Mouse (Mus musculus): Measurements from ENCODE around the gene Elf5.

The Elf5 gene

DNA sequence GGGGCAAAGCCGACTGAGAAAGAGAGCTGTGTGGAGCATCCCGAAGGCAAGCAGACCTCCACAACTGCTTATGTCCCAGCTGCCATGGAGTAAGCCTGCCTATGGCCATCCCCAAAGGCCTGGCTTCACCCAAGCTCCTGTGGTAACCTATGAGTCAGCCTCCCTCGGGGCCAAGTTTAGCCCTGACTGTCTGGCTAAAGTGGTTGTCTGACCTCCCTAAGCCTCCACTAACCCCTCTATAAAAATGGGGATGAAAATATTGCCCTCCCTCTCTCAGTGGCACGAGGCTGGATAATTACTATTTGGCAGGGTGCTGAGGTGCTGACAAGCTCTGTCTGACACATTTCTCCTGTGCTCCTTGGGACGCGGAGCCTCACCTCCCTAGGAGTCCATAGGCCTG lies at the start of gene Elf5:
Elf5 (plus strand) TSS at position 341 of the 400 bp plus-strand sequence.
- no peak for DNase-seq

DNA sequence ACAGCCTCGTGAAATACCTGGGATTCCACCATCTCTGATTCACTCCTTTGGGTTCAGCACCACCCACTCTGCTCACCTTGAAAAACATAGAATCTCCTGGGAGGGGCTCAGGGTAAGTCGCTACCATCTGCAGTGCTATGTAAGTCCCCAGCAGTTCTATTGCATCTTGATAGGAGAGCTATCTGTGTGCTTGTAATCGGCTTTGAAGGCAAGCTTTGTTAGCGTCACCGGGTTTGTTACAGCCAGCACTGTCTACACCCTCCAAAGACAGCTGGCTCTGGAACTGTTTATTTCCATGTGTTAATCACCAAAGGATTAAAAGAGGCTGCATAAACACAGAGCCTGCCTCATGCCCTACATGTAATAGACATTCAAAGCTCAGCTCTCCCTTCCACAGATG lies 38.9 kb upstream of the Elf5 start:
- DNase-seq: no peak

DNA sequence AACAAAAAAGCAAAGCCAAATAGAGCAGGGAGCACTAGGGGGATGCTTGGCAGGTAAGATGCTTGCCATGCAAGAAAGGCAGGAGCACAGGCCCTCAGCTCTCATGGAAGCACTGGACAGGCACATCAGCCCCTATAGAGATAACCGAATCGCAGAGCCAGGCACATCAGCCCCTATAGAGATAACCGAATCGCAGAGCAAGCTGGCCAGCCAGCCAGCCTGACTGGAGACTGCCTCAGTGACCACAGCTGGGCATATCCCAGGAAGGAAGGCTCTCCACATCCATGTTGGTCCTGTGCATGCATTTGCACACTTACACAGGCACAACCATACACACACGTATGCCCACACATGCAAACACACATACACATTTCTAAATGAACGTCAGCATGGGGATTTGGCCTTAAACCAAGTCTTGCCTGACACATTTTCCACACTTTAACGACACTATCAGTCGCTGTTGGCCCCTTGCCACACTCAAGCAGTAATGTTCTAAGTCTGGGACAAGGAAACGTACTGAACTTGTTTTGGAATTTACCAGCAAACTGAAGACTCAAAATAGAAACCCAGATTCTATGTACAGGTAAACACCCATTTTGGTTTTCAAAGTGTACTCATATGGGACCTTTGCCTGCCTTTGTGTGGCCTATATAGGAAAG lies 31.9 kb upstream of the Elf5 start:
- peak; percentile 42 for DNase-seq

DNA sequence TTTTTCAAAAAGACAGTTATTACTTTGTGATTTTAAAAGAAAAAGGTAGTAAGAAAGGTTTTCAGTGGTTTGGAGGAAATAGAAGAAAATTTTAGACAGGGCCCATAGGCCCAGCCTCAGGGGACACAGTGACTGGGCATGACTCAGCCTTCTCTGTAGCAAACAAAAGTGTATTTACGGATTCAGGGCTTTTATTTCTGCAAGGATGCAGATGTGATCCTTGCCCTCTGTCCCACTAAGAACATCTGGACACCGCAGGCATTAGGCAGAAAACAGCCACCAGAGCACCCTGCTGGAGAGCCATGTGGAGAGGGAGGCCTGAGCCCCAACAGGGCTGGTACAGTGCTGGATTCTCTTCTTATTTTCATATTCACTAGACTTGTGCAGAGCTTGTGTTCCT lies 29.3 kb upstream of the Elf5 start:
- DNase-seq: no peak

DNA sequence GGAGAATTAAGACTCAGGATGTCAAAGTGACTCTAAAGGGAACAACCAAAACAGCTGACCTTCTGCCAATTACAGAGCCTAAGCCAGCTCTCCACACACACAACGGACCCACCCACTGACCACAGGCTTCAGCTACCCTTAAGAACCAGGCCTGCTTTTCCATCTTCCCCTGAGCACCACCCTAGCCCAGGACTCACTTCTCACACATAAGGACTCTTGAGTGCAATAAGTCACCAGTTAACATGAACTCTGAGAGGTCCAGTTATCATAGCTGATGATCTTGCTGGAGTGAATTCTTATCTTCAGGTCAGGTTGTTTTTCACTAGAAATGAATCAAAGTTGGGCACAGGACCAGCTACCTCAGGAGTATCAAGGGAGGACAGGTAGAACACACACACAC lies 23.6 kb upstream of the Elf5 start:
- DNase-seq: no peak

DNA sequence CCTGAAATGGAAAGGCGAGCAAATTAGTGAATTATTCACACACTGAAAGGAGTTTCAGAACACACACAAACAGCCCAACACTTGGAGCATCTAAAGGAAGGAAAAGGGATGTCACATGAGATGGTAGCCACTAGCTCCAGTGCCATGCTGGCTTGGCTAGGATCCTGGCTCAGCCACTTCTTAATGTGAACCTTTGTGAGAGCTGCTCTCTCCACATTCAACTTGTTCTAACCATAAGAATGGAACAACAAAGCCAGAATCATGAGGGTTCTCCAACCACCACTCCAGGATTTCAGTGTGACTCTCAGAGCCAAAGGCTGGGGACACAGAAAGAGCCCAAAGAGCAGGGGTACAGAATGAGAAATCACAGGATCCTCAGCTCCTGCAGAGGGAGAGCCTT lies 23.2 kb upstream of the Elf5 start:
- DNase-seq: no peak

DNA sequence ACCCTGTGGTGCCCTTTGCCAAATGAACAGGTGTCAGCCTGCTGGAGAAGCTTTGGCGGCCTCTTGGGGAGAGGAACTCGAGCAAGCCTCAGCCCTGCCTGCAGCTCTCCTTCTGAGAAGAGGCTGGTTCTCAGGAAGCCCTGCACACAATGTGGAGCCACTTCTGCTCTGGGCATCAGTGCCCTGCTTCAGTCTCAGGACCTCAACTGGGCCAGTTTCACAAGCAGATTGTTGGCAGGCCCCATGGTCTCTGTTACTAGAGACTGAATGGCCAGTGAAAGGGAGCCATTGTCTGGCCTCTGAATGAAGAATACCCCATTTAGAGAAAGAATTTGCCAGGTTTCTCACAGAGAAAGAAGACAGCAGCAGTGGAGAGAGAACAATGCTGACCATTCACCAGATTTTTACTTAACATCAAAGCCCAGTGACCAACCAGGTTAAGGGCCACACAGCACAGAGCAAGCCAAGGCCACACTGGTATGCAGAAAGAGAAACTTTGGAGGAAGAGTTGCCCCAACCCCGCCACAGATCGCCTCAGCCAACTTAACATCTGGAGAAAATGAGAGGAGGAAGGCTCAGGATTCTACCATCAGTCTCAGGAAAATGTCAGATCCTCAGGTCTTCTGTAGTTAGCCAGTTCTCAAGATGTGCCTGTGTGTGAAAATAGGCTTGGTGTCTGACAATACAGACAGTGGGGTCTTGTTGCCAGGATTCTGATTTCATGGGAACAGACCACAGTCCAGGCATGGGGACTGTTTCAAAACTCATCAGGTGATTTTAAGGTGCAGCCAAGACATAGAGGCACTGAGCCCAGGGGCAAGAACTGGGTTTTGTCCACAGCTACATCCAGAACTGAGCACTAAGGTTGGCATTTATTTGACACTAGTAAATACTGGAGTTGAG lies 21.2 kb upstream of the Elf5 start:
- no peak for DNase-seq

DNA sequence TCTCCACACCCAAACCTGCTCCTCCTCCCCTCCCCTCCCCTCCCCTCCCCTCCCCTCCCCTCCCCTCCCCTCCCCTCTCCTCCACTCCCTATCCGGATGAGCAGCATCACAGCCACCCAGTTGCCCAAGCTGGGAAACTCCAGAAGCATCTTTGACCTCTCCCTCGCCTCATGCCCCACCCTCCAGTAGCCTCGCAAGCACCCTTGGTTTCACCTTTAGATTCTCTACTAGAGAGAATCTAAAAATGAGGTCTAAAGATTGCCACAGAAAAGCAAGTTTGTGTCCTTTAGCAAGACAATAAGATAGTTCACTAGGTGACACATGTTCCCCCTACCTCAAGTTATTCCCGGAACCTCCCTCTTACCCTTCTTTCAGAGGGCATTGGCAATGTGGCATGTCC lies 19.9 kb upstream of the Elf5 start:
- no peak for DNase-seq

DNA sequence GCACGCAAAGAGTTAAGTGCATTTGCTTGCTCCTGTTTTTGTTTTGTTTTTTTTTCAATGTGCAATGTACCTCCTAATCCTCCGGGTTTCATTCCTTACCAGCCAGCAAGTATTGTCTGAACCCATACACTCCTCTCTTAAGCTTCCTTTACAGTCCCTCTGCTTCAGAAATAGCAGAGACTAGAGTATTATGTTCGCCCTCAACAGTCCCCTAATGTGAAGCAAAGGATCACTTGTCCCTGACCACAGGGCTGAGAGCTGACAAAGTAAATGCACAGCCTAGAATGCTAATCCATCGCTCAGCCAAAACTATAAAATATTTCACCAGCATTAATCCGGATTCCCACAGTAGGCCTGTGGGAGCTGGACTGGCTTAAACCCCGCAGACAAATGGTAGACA lies 13.4 kb upstream of the Elf5 start:
- no peak for DNase-seq

DNA sequence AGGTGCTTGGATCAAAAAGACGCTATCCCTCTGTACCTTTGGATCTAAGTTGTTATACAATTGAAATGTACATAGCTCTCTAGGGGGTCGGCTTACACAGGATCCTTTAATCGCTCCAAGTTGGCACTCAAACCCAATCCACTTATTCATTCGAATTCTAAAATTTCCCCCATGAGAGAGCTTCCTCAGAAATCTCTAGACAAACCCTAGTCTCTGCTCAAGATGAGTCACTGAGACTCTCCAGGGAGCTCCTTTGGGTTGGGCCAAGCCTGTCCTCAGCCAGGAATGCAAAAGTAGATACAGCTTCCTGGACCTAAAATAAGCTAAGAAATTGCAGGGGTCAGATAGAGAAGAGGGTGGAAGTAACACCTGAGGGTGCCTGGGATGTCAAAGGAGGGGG lies 10.8 kb upstream of the Elf5 start:
- DNase-seq: no peak

DNA sequence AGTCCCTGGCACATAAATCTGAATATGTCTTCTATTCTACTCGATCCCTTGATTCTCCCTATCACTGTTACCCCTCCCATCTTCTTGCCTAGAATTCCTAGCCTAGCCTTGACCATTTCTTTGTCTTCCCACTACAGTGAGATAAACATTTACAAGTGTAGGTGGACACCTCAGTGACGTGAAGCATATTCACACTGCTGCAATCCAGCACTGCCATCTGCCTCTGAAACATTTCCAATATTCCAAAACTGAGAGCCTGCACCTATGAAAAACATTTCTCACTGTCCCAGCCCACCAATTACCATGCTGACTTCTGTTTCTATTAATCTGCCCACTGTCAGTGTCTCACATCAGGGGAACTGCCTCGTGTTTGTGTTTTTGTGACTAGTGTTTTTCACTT lies 5.2 kb upstream of the Elf5 start:
- DNase-seq: no peak

DNA sequence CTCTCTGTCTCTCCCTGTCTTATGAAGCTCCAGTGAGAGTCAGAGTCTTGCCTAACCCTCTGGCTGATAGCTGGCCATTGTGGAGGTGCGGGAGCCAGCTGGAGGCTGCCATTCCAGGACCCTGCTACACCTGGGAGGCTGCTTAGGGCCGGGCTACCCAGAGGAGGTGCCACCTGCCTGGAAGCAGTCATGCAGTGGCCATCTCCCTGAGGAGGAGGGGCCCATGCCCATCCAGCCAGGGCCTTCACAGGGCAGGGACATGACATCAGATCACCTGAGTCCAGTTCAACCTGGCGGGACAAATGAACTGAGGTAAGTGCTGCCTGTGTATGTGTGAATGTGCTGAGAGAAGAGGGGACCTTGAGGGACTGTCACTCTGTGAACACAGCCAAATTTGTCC lies 328 bp downstream of the Elf5 start:
- DNase-seq: no peak

DNA sequence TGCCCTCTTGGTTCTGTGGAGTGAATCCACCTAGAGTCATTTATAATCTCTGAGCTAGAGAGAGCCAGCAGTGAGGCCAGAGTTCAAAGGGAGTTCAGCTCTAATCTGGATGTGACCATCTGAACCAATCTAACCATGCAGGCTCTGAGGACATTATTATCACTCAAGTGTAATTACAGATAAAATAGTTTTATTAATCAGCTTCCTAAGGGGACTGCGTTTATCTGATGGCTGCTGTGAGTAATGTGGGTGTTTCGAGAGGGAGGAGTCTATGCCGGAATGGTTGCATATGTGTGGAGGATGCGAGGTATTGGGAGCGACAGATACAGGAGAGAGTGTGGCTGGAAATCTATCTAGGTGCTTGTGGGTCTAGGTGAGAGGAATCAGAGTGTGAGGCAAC lies 1.9 kb downstream of the Elf5 start:
- DNase-seq: no peak

DNA sequence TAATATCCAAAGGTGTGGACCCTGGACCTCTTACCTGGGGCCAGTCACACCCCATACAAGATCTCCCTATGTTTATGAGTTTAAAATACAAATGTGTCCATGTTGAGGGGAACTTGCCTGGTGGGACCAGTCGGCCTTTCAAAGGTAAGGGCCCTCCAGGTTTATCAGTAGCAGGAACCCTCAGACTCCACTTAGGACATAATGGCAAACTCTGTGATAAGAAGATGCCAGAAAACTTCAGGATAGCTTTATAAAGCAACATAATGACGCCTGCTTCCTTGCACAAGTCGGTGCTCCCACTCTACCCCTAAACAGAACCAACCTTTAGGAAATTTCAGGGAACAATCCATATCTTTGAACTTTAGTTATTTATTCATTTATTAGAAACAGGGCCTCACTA lies 4.3 kb downstream of the Elf5 start:
- no peak for DNase-seq

DNA sequence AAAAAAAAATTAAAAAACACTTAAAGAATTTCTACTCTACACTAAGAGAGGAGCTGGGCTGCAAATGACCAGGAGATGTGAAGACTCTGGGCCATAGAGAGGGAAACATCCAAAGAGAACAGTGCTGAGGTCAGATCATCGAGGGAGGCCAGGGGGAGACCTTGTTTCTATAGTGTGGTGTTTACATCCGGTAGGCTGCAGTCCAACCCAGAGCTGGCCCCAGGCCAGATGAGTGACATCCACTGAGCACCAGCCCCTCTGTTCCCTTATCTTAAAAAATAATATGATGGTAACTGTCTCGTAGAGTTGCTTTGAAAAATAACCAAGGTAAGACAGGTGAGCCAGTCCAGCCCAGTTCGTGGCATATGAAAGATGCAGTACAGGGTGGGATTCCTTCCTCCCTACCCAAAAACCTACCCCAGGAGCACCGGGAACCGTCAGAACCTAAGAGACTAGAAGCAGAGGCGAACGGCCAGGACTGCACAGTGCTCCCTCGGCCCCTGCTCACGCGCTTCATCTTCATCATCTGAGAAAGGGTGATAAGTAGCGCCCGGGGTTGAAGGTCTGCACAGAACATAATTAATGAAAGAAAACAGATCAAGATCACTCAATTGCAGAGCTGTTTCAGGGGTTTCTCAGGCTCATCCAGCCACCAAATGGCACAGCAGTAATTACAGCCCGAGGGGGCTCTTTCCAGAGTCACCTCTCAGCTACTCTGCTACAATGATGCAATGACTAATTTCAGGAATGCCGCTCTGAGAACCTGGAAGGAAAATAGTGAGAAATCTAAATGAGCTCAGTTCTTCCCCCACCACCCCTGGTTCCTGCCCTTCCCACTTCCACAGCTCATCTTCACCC lies 9.4 kb downstream of the Elf5 start:
- no peak for DNase-seq

DNA sequence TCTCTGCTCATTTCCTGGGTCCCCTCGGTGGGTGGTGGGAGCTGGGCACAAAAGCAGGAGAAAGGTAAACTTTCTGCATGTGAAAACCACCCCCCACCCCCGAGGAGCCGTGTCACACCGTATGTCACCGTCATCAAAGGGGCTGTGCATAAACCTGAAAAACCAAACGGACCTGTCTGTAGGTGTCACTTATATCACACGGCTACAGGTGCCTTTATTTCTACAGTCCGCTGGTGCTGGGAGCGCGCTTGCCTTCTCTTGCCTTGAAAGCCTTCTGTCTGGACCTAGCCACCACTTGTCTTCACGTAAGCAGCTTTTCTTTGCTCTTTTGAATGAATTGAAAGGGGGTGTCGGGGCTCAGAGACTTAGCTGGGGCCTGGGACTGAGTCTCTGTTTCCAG lies 12.4 kb downstream of the Elf5 start:
- no peak for DNase-seq

DNA sequence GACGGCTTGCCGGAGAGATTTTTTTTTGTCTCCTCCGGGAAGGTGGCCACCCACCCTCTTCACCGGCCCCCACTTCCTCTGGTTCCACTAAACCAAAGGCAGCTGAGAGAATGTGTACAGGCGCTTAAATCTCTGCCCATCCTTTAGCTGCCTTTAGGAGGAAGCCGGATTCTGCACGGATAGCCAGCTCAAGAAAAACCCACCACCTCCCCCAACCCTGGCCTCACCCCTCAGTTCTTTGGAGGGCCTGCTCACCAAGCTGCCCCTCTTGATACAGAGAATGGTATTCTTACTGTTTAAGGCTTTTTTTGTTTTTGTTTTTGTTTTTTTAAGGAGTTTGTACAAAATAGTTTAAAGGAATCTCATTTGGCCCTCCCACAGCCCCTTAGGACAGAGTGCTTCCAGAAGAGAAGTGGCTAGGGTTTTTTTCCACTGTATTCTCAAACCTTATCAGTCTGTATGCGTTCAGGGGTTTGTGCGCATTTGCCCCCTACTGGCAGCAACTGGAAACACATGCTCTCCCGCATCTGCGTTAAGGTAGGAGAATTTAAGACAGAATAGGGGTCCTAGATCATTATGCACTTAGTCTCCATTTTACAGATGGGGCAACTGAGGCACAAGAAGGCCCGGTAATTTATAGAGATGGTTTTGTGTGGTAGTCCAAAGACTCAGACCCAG lies 13.0 kb downstream of the Elf5 start:
- DNase-seq: peak; percentile 65

DNA sequence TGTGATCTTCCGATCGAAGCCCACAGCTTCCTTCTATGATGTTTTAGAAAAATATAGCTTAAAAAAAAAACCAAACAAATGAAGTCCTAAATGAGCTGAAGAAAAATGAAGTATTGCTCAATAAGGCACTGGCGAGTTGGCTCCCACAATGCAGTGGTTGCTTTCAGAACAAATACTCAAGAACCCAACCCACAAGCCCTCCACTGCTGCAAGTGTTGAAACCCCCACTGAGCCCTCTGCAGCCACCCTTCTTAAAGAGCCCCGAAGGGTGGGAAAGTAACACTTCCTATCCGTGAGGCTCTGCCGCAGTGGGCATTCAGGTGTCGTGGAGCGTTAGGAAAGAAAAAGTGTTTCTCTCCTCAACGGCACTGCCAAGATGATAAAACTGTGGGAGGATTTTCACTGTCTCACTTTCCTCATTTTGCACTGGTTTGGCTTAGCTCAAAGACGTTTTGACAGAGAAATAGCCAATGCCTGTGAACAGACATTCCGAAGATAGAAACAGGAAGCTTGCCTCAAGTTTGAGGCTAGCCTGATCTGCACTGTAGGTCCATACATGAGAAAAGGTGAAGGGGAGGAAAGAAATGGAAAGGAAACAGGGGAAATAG lies 14.1 kb downstream of the Elf5 start:
- no peak for DNase-seq

DNA sequence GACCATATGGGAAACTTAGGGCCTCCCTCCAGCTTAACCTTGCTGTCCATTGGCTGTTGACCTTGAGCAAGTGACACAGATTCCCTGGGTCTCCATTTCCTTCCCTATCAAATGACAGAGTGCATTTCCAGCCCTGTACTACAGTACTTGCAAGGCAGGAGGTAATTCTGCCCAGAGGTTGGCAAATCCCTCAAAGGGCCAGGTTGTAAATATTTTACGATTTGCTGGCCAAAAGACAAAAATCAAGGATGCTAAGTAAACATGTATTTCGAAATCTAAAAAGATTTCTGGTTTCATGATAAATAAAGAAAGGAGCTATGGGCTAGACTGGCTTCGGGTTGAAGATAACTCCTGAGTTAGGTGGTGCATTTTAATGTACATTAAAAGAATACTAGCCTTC lies 16.9 kb downstream of the Elf5 start:
- no peak for DNase-seq

DNA sequence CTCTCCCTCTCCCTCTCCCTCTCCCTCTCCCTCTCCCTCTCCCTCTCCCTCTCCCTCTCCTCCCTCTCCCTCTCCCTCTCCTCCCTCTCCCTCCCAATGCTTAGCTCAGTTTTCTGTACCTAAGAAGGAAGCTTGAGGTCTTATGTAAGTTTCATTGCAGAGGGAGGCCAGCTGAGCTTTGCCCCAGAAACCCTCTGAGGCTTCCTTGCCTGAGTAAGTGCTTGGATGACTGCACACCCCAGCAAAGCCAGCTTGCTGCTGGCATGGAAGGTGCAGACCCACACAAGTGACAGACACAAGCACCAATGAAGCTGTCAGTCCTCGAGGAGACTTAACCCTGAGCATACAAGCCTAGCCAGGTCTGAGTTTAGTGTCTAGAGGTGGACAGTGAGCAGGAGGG lies 19.2 kb downstream of the Elf5 start:
- DNase-seq: peak; percentile 59

DNA sequence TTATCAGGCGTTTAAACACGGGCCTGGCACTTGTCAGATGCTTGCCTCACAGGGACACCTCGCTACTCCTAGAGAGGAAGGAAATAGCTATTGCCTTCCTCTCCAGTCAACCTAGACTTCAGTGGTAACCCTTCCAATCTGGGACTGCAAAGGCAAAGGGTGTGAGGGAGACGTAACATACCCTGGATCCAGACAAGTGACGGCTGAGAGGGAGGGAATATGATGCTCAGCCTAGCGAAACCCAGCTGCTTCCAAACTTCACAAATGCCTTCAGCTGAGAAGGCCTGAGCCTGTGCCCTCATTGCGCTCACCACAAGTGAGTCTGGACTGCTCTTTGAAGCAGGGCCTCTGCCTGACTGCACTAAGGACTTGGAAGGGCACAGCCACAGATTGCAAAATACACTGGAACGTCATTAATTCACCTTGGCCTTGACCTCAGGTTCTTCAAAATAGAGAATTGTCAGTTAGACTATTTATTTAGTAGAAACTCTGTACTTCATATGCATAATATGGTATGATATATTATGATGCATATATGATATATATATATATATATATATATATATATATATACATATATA lies 21.3 kb downstream of the Elf5 start:
- DNase-seq: no peak

DNA sequence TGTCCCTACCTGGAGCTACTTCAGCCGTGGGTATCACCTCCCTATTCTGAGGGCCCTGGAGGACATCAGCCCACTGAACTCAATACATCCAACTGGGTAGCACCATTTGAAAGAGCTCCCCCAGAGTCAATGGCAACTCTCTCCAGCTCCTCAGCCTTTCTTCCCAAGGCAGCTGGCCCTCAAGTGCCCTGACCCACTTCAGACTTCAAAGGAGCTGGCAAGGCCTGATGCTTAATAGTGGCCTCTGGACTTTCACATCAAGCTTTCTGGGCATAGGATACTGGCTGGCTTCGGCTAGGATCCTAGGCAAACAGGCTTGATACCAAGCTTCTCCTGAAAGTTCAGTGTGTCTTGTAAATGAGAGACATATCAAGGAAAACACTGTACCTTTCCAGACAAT lies 23.6 kb downstream of the Elf5 start:
- DNase-seq: no peak

Data from kidney, postnatal 14 days (tissue).